Mouse (Mus musculus): ENCODE data around the gene Wnt9b. TPM values are rescaled to one million over a fixed set of nuclear protein-coding genes. Genes with fewer than 3 reads are reported as not detected.

The Wnt9b gene
- total and polyA plus RNA-seq, 3 experiments: not detected

GRCm38 (mm10) chr11:103780152-103780551, 30.5 kb upstream of the Wnt9b start:
- Histone ChIP-seq H3K27me3 (ENCODE audit: control insufficient read depth in 1 of 2, insufficient read depth in 2 of 2, low read length in 2 of 2) (no peaks in the 10 kb centered on the region), H3K27ac (ENCODE audit: control insufficient read depth, low read depth, low read length) (no peak overlapping the region), H3K36me3 (ENCODE audit: control insufficient read depth in 1 of 2, insufficient read depth in 2 of 2, low read length in 2 of 2) (no peaks in the 10 kb centered on the region), H3K9me3 (replicated peaks; ENCODE audit: insufficient read depth, low read length) (no peaks in the 10 kb centered on the region), H3K4me3 (ENCODE audit: control insufficient read depth in 1 of 2, insufficient read depth in 1 of 2, low read depth in 2 of 2, low read length in 2 of 2) (no peak overlapping the region), H3K79me2 (ENCODE audit: control insufficient read depth, insufficient read depth, low read length, poor library complexity) (no peaks in the 10 kb centered on the region), H3K4me1 (ENCODE audit: control insufficient read depth in 1 of 2, insufficient read depth in 2 of 2, low read length in 2 of 2) (no peaks in the 10 kb centered on the region), H3K9ac (ENCODE audit: control insufficient read depth, low read depth, low read length, poor library complexity, severe bottlenecking) (no peak overlapping the region)
- no peak for TF ChIP-seq CHD1 (IDR thresholded peaks at IDR 0.05; ENCODE audit: low read depth, low read length)
- no peak for TF ChIP-seq UBTF (IDR thresholded peaks at IDR 0.05; ENCODE audit: borderline replicate concordance, insufficient read depth, low read depth, low read length)
- no peak for TF ChIP-seq USF2 (IDR thresholded peaks at IDR 0.05; ENCODE audit: borderline replicate concordance in 1 of 2, insufficient read depth in 1 of 2, low read depth in 1 of 2, low read length in 2 of 2)
- no peak for TF ChIP-seq NELFE (IDR thresholded peaks at IDR 0.05; ENCODE audit: low read depth, low read length)
- no peak for TF ChIP-seq MAFK (IDR thresholded peaks at IDR 0.05; ENCODE audit: borderline replicate concordance, low read depth, low read length)
- no peak for TF ChIP-seq POLR2AphosphoS5 (IDR thresholded peaks at IDR 0.05; ENCODE audit: borderline replicate concordance, low read depth, low read length)
- TF ChIP-seq CHD2 (IDR thresholded peaks at IDR 0.05; ENCODE audit: low read length): no peak
- DNase-seq (ENCODE audit: low read depth, low spot score): no peak

- TF ChIP-seq MAFK (IDR thresholded peaks at IDR 0.05; ENCODE audit: borderline replicate concordance, low read depth, low read length) (no peak), NRF1 (IDR thresholded peaks at IDR 0.05; ENCODE audit: insufficient read depth, low read depth, low read length, poor library complexity, severe bottlenecking) (no peak), ZMIZ1 (IDR thresholded peaks at IDR 0.05; ENCODE audit: low read depth, low read length) (no peak), USF1 (IDR thresholded peaks at IDR 0.05; ENCODE audit: low read depth, low read length) (no peak), CHD2 (IDR thresholded peaks at IDR 0.05; ENCODE audit: low read length) (no peak), BHLHE40 (IDR thresholded peaks at IDR 0.05; ENCODE audit: borderline replicate concordance, low read depth, low read length) (no peak), TBP (IDR thresholded peaks at IDR 0.05; ENCODE audit: low read depth, low read length) (no peak), POLR2A (IDR thresholded peaks at IDR 0.05; ENCODE audit: control insufficient read depth in 1 of 2, insufficient read depth in 1 of 2, low read depth in 1 of 2, low read length in 2 of 2, poor library complexity in 1 of 2) (no peak), RAD21 (IDR thresholded peaks at IDR 0.05; ENCODE audit: low read depth, low read length) (no peak)
- Histone ChIP-seq H3K27me3 (ENCODE audit: control insufficient read depth in 1 of 2, insufficient read depth in 2 of 2, low read length in 2 of 2) (no peaks in the 10 kb centered on the region; a peak in 1 of 4 replicates), H3K79me2 (ENCODE audit: control insufficient read depth, insufficient read depth, low read length, poor library complexity) (no peaks in the 10 kb centered on the region), H3K4me3 (ENCODE audit: control insufficient read depth in 1 of 2, insufficient read depth in 1 of 2, low read depth in 2 of 2, low read length in 2 of 2) (no peak overlapping the region), H3K9ac (ENCODE audit: control insufficient read depth, low read depth, low read length, poor library complexity, severe bottlenecking) (no peak overlapping the region), H3K4me1 (ENCODE audit: control insufficient read depth in 1 of 2, insufficient read depth in 2 of 2, low read length in 2 of 2) (no peaks in the 10 kb centered on the region), H3K9me3 (replicated peaks; ENCODE audit: insufficient read depth, low read length) (no peaks in the 10 kb centered on the region), H3K36me3 (ENCODE audit: control insufficient read depth in 1 of 2, insufficient read depth in 2 of 2, low read length in 2 of 2) (no peaks in the 10 kb centered on the region), H3K27ac (ENCODE audit: control insufficient read depth, low read depth, low read length) (no peak overlapping the region)
- DNase-seq (ENCODE audit: low read depth, low spot score): no peak
Observed at GRCm38 (mm10) chr11:103774228-103774530, 24.6 kb upstream of the Wnt9b start.

All from MEL (cell line).